Mouse (Mus musculus) kidney, postnatal 0 days (tissue): ENCODE measurements around the gene Plekhh2. TPM values are rescaled to one million over a fixed set of nuclear protein-coding genes. Genes with fewer than 3 reads are reported as not detected.
A peak's percentile ranks its signal among the peaks of the same experiment; 100 is the strongest.

Source experiments
- ATAC-seq: fragments of 200-750 bp; cut with Nextera tagmentation; replicated peaks from 2 replicates; pipeline ENCODE4 v1.8.0; 2017; ENCODE audit warnings: low read depth, moderate number of reproducible peaks, moderate TSS enrichment, moderate library complexity; ENCODE audit not compliant: low FRiP score
- DNase-seq: peaks from one replicate; pipeline ENCODE4 v3.0.0-alpha.2; 2016; ENCODE audit warnings: low spot score
- H3K27ac ChIP-seq: fragments of 300-500 bp; sonication (generic); 2 replicates; pipeline ENCODE4 v1.5.1; 2014; ENCODE audit warnings: mild to moderate bottlenecking
- H3K27me3 ChIP-seq: fragments of 300-500 bp; sonication (generic); 2 replicates; pipeline ENCODE4 v1.6.1; 2014; ENCODE audit warnings: low read length, mixed read lengths; ENCODE audit not compliant: insufficient read depth
- H3K36me3 ChIP-seq: fragments of 300-500 bp; sonication (generic); 2 replicates; pipeline ENCODE4 v1.6.1; 2014; ENCODE audit warnings: low read length, mixed read lengths; ENCODE audit not compliant: insufficient read depth
- H3K4me1 ChIP-seq: fragments of 300-500 bp; sonication (generic); replicated peaks from 2 replicates; pipeline ENCODE4 v1.6.1; 2014; ENCODE audit warnings: antibody characterized with exemption, low read length, mixed read lengths; ENCODE audit not compliant: insufficient read depth
- H3K4me2 ChIP-seq: fragments of 300-500 bp; sonication (generic); 2 replicates; pipeline ENCODE4 v1.6.1; 2014; ENCODE audit warnings: mild to moderate bottlenecking, low read length, moderate library complexity, mixed read lengths
- H3K4me3 ChIP-seq: fragments of 300-500 bp; sonication (generic); replicated peaks from 2 replicates; pipeline ENCODE4 v1.5.1; 2014; ENCODE audit warnings: low read depth, low read length
- H3K9ac ChIP-seq: fragments of 300-500 bp; sonication (generic); 2 replicates; pipeline ENCODE4 v1.6.1; 2014; ENCODE audit warnings: low read depth, low read length
- H3K9me3 ChIP-seq: fragments of 300-500 bp; sonication (generic); replicated peaks from 2 replicates; pipeline ENCODE4 v1.6.1; 2016; ENCODE audit warnings: low read length, inconsistent platforms, mixed read lengths
- CTCF ChIP-seq: IDR thresholded peaks from 2 replicates; pipeline ENCODE4 v1.5.1; 2016; ENCODE audit warnings: antibody characterized with exemption, low read depth, mild to moderate bottlenecking, moderate library complexity
- WGBS: fragments of 180-500 bp; shearing (Covaris S2); extraction: QIAGEN DNeasy Blood & Tissue Kit; methylation state at CpG from one replicate; pipeline ENCODE4 v1.1.7; 2014; 5-methylcytosine and 5-hydroxymethylcytosine counted together
- polyA plus RNA-seq: library from polyadenylated mRNA; unstranded; fragments of >200 nt; fragmentation: Nextera tagmentation; extraction: Ambion mirVana; gene quantifications from 2 replicates; pipeline ENCODE4 v1.2.1, GENCODE M21; 2015

The Plekhh2 gene
- polyA plus RNA-seq, 1 experiment from 2014 or later = 6.1 TPM

DNA sequence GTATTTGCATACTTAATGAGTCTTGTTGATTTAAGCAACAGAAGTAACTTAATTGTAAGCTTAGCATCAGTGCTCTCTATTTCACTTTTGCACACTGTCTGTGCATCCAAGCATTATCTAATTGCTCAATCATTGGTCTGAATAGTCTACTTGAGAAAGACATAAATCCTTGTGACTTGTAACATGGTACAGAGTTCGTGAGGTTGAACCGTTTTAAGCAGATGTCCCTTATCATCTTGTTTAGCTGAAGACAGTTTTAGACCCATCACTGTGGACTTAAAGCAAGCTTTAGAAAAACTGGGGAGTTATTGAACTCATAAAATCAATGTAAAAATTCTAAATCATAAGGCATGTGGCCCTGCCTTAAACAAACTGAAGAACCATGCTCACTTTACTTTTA is 14.1 kb upstream of the Plekhh2 start:
- no peaks in the 10 kb centered on the region for H3K36me3 ChIP-seq
- H3K4me3 ChIP-seq = no peak overlapping the region
- H3K4me1 ChIP-seq = no peaks in the 10 kb centered on the region
- no peak for TF ChIP-seq CTCF
- peak; percentile 55 for DNase-seq
- no peak for ATAC-seq
- H3K4me2 ChIP-seq = no peak overlapping the region
- no peak overlapping the region for H3K27ac ChIP-seq
- WGBS = 14% methylated on average over 2 of the region's 2 CpGs
- H3K9me3 ChIP-seq = no peaks in the 10 kb centered on the region
- H3K9ac ChIP-seq = no peak overlapping the region
- no peaks in the 10 kb centered on the region for H3K27me3 ChIP-seq

DNA sequence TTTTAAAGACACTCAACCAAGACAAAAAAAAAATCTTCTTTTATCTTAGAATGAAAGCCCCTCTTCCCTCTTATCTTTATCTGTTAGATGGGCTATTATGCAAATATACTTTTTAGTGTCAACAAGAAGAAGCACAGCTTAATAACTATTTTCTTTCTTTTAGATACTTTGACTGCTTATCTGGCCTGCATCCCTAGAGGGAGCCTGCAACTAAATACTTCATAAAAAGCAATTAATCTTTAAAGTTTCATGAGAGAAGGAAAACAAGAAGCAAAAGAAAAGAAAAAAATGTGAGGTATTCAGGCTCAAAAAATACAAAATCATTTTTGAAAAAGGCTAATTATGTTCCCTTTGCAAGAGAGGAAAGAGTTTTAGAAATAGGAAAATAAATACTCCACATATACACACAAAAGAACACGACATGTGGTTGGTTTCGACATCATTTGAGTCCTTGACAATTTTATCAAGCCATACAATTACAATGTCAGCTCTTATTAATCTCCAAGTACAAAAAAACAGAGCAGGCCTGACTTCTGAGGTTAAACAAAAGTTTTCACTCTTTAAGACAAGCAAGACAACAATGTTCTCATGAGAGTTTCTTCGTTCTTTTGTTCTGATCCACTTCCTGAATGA is 13.6 kb upstream of the Plekhh2 start:
- Histone ChIP-seq H3K27me3 (no peaks in the 10 kb centered on the region), H3K4me1 (0 out of 2 replicates have a peak, but pooled peaks cover 2% of the 10 kb centered on the region), H3K9me3 (no peaks in the 10 kb centered on the region), H3K9ac (no peak overlapping the region), H3K4me3 (no peak overlapping the region), H3K36me3 (no peaks in the 10 kb centered on the region), H3K4me2 (no peak overlapping the region), H3K27ac (peak overlapping the region; percentile 58)
- TF ChIP-seq CTCF = peak; percentile 40; the same call in 1 of the 2 replicates
- no peak for ATAC-seq
- peak; percentile 78 for DNase-seq
- 59% methylated on average over 3 of the region's 3 CpGs for WGBS

DNA sequence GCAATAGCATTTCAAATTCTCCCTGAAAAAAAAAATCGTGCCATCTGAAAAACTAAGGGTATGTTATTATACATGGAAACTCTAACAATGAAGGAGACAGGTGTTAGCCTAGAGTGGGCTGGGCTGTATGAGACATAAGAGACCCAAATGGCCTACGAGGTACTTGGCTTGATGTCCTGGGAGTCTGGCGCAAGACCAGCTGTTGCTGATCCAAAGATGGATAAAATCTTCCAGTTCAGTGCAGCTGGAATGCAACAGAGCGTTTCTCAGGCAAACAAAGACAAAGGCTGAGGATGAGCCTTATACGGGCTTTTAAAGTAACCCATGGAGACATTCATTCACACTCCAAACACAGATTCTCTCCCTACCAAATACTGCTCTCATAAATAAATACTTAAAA is 13.1 kb upstream of the Plekhh2 start:
- Histone ChIP-seq H3K4me3 (no peak overlapping the region), H3K9ac (no peak overlapping the region), H3K4me2 (no peak overlapping the region), H3K27ac (peak overlapping the region; percentile 58), H3K36me3 (no peaks in the 10 kb centered on the region), H3K4me1 (0 out of 2 replicates have a peak, but pooled peaks cover 4% of the 10 kb centered on the region), H3K27me3 (no peaks in the 10 kb centered on the region), H3K9me3 (no peaks in the 10 kb centered on the region)
- 38% methylated on average over 5 of the region's 5 CpGs for WGBS
- TF ChIP-seq CTCF = no peak
- no peak for ATAC-seq
- DNase-seq = peak; percentile 68

DNA sequence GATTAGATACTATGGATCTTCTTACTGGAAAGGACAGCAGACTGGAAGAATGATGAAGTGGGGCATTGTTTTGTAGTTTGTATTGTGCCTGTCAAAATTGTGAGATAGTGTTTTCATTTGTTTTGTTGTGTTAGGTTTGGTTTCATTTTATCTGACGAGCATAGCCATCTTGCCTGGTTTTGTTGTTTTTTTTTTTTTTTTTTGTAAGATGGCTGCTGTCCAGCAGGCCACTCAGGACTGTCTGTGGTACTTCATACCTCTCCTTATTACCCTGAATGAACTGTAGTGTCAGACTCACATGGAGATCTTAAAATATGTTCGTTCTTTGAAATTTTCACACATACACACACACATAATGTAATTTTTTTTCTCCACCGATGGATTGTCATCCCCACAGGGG is 9.4 kb upstream of the Plekhh2 start:
- 64% methylated on average over 3 of the region's 3 CpGs for WGBS
- H3K9ac ChIP-seq = no peak overlapping the region
- no peak overlapping the region for H3K4me3 ChIP-seq
- no peaks in the 10 kb centered on the region for H3K27me3 ChIP-seq
- no peaks in the 10 kb centered on the region for H3K9me3 ChIP-seq
- 0 out of 2 replicates have a peak, but pooled peaks cover 4% of the 10 kb centered on the region for H3K4me1 ChIP-seq
- H3K36me3 ChIP-seq = no peaks in the 10 kb centered on the region
- DNase-seq (no peak), ATAC-seq (no peak)
- TF ChIP-seq CTCF = no peak
- H3K27ac ChIP-seq = no peak overlapping the region
- no peak overlapping the region for H3K4me2 ChIP-seq

DNA sequence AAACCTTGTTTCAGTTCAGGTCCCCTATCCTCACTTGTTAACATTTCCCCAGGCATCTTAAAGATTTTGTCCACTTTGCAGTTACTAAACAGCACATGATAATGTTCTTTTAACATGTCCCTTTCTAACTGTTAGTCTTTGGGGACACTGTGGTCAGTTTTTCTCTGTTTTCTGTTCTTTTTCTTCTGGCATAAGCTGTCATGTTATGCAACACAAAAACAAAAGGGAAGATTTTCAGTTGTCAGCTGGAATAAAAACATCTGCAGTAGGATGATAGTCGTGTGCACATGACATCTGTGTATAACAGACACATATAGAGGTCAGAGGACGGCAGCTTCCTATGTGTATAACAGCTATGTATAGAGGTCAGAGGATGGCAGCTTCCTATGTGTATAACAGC is 5.8 kb upstream of the Plekhh2 start:
- no peak overlapping the region for H3K4me2 ChIP-seq
- H3K27me3 ChIP-seq = no peaks in the 10 kb centered on the region
- WGBS = 63% methylated on average over 2 of the region's 2 CpGs
- H3K4me1 ChIP-seq = 0 out of 2 replicates have a peak, but pooled peaks cover 4% of the 10 kb centered on the region
- no peaks in the 10 kb centered on the region for H3K36me3 ChIP-seq
- DNase-seq = no peak
- TF ChIP-seq CTCF = no peak
- no peak for ATAC-seq
- no peak overlapping the region for H3K27ac ChIP-seq
- no peak overlapping the region for H3K4me3 ChIP-seq
- no peak overlapping the region for H3K9ac ChIP-seq
- H3K9me3 ChIP-seq = no peaks in the 10 kb centered on the region

DNA sequence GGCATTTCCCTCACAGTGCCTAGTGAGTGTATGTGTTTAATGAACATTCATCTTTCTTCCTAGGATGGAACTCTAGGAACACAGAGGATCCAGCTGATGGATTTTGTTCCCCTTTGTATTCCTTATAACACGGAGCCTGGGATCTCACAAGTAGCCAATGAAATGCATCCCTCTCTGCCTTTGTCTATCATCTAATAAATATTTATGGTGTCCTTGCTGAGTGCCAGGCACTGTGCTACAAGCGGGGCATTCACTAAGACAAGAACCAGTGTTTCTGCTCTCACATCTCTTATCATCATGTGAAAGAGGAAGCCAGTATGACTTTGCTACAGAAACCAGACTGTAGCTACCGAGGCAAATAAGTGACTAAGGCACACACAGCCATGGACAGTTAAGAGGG is 3.0 kb upstream of the Plekhh2 start:
- 78% methylated on average over 3 of the region's 3 CpGs for WGBS

More for the DNA sequence above, 3.0 kb upstream of the Plekhh2 start:
- no peaks in the 10 kb centered on the region for H3K36me3 ChIP-seq
- no peak overlapping the region for H3K27ac ChIP-seq
- H3K27me3 ChIP-seq = no peaks in the 10 kb centered on the region
- H3K9ac ChIP-seq = no peak overlapping the region
- 0 out of 2 replicates have a peak, but pooled peaks cover 4% of the 10 kb centered on the region for H3K4me1 ChIP-seq
- no peak for ATAC-seq
- H3K4me2 ChIP-seq = no peak overlapping the region
- H3K9me3 ChIP-seq = no peaks in the 10 kb centered on the region
- TF ChIP-seq CTCF = no peak
- no peak for DNase-seq
- H3K4me3 ChIP-seq = no peak overlapping the region
